Mouse (Mus musculus) liver, adult (tissue): ENCODE data around the gene Hax1.

Experiments
- GATA4 ChIP-seq: IDR thresholded peaks from 2 replicates; pipeline ENCODE4 v1.6.1; 2014; ENCODE audit warnings: mild to moderate bottlenecking, low read length; ENCODE audit not compliant: insufficient replicate concordance

Hax1 gene

GRCm38 (mm10) chr3:89965972-89966371 lies 32.6 kb downstream of the Hax1 start:
- TF ChIP-seq GATA4, result no peak

DNA sequence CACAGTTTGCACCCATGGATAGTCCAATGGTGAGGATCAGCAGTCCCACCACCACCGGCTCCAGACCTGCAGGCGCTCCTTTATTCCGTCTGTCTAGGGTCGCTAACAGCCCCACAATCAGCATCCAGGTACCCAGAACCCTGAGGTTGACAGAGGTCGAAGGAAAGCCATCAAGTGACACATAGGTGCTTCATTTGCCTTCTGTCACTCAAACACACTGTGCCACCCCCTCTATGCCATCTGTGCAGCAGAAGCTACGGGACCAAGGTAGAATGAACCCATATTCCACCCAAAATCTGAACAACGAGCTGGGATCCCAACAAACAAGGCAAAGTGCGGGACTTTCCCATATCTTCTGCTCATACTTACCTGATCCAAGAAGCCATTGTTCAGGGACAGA lies 33.0 kb downstream of the Hax1 start:
- TF ChIP-seq GATA4, result no peak

DNA sequence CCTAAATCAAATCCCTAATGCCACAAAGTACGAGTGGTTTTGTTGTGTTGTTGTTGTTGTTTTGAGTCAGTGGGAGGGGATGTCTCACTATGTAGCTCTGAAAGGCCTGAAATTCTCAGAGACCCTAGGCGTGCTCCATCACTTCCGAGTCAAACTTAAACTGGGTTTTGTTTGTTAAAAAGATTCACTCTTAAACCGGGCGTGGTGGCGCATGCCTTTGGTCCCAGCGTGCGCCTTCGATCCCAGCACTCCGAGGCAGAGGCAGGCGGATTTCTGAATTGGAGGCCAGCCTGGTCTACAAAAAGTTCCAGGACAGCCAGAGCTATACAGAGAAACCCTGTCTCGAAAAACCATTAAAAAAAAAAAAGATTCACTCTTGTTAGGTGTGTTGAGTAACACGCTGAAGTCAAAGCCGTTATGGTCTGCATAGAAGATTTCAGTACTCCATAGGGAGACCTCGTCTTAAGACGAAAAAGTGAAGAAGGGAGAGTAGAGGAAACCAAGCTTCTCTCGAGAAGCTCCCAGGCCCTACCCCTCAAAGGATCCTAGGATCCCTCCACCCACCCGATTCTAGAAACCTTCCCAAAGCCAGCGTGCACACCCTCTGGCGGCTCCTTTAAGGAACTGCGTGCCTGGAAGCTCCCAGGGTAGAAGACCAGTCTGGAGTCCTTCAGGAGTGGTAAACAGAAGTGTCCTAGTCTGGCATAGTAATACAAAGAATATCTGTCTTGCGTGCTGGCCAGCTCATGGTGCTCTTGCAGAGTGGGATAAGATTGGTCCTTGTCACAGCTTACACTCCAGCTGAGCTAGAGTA lies 34.4 kb downstream of the Hax1 start:
- no peak for TF ChIP-seq GATA4

DNA sequence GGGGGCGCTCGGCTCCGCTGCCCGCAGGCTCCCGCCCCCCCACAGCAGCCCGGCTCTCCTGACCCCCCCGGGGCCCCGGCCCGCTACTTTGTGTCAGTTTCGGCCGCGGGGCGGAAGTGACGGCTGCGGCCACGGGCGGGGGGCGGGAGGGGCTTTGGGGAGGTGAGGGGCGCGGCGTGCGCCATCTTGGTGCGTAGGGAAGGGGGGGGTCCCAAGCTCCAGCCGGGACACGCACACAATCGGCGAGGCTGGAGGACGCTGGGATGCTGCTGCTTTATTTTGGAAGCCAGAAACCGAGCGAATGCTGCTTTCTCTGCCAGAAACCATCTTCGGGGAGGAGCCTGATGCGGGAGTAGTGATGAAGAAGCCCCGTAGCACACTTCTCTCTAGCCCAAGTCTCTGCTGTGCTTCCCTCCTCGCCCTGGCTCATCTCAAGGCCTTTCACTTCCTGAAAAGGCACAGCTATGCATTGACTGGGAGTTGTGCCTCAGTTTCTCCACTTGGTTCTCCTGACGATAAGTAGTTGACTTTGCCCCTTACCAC lies 35.3 kb downstream of the Hax1 start, which contains the start of gene Atp8b2:
Gene Atp8b2 (minus strand): TSS at position 288 of the 543 bp plus-strand sequence.
- TF ChIP-seq GATA4, result no peak

DNA sequence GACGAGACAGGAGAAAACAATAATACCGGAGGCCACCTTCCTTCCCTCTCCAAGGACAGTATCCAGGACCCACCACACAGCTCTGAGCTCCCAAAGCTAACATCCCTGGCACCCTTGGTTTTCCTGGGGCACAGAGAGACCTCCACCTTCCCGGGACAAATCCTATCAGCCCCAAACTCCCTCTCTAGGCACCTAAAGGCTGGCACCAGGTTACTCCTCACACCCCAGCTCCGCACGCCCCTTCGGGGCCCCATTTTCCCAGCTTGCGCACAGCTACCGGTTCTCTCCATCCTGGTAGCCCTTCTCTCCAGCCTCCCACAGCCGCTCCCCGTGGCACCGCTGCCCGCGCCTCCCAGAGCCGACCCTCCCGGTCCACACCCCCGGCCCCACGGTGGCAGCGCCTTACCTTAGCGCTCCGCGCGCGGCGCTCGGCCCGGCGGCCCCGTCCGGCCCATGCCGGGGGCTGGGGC lies 35.8 kb downstream of the Hax1 start:
- TF ChIP-seq GATA4, result no peak

GRCm38 (mm10) chr3:89962059-89962750 lies 36.4 kb downstream of the Hax1 start:
- no peak for TF ChIP-seq GATA4

GRCm38 (mm10) chr3:89961436-89961835 lies 37.1 kb downstream of the Hax1 start:
- no peak for TF ChIP-seq GATA4

DNA sequence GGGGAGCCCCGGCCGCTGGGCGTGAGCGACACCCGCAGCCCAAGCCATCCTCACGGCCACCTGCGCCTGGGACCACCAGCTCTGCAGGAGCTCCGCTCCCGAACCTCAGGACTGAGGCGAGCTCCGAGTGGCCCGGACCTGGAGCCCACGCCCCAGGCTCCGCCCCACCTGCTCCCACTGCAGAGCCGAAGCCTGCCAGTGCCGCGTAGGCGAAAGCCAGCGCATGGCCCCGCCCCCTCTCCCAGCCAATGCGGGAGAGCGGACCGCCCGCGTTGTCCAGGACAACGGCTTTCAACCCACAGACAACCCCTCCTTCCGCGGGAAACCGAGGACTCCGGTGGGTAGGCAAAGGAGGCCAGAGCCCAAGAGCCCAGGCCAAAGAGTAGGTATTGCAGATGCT lies 38.1 kb downstream of the Hax1 start:
- TF ChIP-seq GATA4, result no peak

DNA sequence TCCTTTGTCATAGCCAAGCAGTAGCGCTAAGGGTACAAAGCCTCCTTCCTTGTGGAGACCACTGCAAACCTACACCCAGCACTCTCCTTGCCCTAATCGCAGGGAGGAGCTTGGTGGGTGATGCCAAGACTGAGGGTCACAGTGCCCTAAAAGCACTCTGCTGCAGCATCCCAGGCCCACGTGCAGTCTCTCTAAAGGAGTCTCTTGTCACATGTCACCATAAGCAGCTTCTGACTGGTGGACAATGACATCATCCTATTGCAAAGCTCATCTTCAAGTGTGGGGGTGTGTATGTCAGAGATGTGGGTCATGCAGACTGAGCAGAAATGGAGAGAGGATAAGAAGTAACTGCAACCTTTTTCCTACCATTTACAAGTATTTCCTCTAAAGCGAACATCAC lies 39.1 kb downstream of the Hax1 start:
- TF ChIP-seq GATA4, result no peak

DNA sequence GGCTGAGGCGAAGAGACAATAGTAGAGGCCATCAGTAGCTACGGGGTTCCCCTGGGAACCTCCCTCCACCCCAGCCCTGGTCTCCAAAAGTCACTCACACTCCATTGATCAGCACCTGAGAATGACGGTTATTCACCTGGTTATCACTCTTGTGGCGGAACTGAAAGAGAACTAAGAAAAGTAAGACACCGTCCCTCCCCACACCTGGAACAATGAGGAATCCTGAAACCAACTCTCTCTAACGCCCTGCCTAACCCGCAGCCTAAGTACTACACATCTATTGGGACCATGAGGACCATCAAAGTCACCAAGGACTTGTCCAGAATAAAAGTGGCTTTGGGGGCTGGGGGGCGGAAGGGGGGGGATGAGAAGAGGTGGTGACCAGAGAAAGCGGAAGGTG lies 40.7 kb downstream of the Hax1 start:
- TF ChIP-seq GATA4, result no peak

- no peak for TF ChIP-seq GATA4
Observed at GRCm38 (mm10) chr3:89956177-89956971, 42.2 kb downstream of the Hax1 start.

DNA sequence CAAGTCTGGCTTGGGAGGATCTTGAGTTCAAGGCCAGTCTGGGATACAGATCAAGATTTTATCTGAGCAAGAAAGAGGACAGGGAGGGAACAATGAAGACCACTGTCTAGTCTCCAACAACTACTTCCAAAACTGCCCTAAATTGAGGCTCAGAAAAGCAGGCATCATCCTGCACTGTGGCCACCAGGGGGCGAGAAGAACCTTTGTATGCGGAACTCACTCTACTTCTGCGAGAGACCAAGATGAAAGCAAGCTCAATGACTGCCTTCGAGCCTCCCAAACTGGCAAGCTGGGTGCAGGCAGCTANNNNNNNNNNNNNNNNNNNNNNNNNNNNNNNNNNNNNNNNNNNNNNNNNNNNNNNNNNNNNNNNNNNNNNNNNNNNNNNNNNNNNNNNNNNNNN lies 45.2 kb downstream of the Hax1 start:
- no peak for TF ChIP-seq GATA4

DNA sequence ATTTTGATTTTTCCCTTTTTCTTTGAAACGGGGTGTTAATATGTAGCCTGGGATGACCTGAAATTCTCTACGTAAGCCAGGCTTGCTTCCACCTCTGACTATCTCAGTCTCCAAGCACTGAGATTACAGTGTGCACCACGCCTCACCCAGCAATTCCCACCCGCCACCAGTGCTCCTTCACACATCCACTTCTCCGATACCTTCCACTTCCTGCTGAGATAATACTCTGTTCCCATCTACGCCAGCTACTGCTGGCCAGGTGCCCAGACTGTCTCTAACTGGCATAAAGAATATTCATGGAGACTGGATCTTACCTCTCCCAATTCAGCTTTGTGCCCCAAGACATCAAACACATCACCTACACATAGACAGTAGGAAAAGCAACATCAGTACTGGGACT lies 49.9 kb downstream of the Hax1 start:
- TF ChIP-seq GATA4, result no peak

GRCm38 (mm10) chr3:89948021-89948420 lies 50.6 kb downstream of the Hax1 start:
- TF ChIP-seq GATA4, result no peak
